Mouse (Mus musculus) lung, postnatal 36 days (tissue): ENCODE measurements at regions not wholly inside any gene's neighbourhood (a gene's known extent, or its start where the extent isn't known, plus 50 kb on each side); places are given as distances from the start of the nearest gene placed in this dataset.

Experiments
- DNase-seq: peaks from one replicate; pipeline ENCODE4 v3.0.0; 2022; ENCODE audit warnings: mixed read lengths

DNA sequence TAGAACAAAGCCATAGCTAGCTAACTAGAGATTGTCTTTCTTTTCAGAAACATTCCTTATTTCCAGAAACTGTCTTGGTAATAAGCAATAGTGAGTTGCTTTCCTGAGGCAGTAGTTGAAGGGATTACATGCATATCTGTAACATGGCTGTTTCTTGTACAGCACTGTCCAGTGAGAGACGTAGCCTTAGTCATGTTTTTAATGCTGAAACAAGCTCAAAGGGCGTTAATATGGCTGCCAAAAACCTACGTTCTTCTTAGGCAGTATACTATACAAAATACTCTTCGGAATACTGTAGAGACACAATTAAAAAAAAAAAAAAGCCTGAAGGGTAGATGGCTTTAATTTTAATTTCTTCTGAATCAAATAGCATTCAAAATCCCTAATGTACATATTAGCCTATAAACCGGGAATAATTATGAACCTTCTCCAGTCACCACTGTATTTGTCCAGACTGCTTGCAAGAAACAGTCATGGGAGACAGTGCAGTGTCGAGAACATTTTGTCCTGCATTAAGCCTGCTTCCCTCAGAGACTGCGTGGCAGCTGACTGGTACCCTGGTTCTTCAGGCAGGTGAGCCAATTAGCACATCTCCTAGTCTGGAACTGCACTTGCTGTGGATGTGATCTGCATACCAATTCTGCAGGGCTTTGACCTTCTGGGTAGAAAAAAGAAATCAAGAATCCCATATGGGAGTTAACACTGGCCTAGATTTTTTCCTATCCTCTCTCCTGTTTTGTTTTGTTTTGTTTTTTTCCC lies 854.7 kb upstream of the Stxbp6 start:
- no peak for DNase-seq
